Mouse (Mus musculus): ENCODE measurements around the gene Bace1. TPM values are rescaled to one million over a fixed set of nuclear protein-coding genes. Genes with fewer than 3 reads are reported as not detected.

Gene Bace1
- total RNA-seq, 2 experiments from 2014 or later: 0.52 to 1.7 TPM

GRCm38 (mm10) chr9:45861813-45862212, 23.4 kb downstream of the Bace1 start:
- ATAC-seq (replicated peaks; ENCODE audit: low FRiP score, low TSS enrichment, poor library complexity, severe bottlenecking): no peak

GRCm38 (mm10) chr9:45869181-45869580, 30.8 kb downstream of the Bace1 start:
- ATAC-seq (replicated peaks; ENCODE audit: low FRiP score, low TSS enrichment, poor library complexity, severe bottlenecking): no peak

- ATAC-seq (replicated peaks; ENCODE audit: low FRiP score, low TSS enrichment, poor library complexity, severe bottlenecking): no peak
Observed at GRCm38 (mm10) chr9:45870265-45870664, 31.9 kb downstream of the Bace1 start.

GRCm38 (mm10) chr9:45877928-45878327, 39.5 kb downstream of the Bace1 start:
- no peak for ATAC-seq (replicated peaks; ENCODE audit: low FRiP score, low TSS enrichment, poor library complexity, severe bottlenecking)

- ATAC-seq (replicated peaks; ENCODE audit: low FRiP score, low TSS enrichment, poor library complexity, severe bottlenecking): no peak
Observed at GRCm38 (mm10) chr9:45893681-45894080, 55.3 kb downstream of the Bace1 start.

- no peak for ATAC-seq (replicated peaks; ENCODE audit: low FRiP score, low TSS enrichment, poor library complexity, severe bottlenecking)
Observed at GRCm38 (mm10) chr9:45905196-45905595, 66.8 kb downstream of the Bace1 start.

- peak; percentile 14; the same call in 1 of the 2 replicates for ATAC-seq (replicated peaks; ENCODE audit: low FRiP score, low TSS enrichment, poor library complexity, severe bottlenecking)
Observed at GRCm38 (mm10) chr9:45905811-45906237, 67.4 kb downstream of the Bace1 start.

GRCm38 (mm10) chr9:45906355-45907077, 68.1 kb downstream of the Bace1 start, which contains the start of the genes Pcsk7 and Rnf214:
Gene Pcsk7 (plus strand): TSS chr9:45906497.
Gene Rnf214 (minus strand): TSS chr9:45906911.
- ATAC-seq (replicated peaks; ENCODE audit: low FRiP score, low TSS enrichment, poor library complexity, severe bottlenecking): peak; percentile 90

GRCm38 (mm10) chr9:45907078-45907428, 68.7 kb downstream of the Bace1 start:
- peak; percentile 45 for ATAC-seq (replicated peaks; ENCODE audit: low FRiP score, low TSS enrichment, poor library complexity, severe bottlenecking)

- ATAC-seq (replicated peaks; ENCODE audit: low FRiP score, low TSS enrichment, poor library complexity, severe bottlenecking): no peak
Observed at GRCm38 (mm10) chr9:45910995-45911394, 72.6 kb downstream of the Bace1 start.

GRCm38 (mm10) chr9:45911673-45912072, 73.3 kb downstream of the Bace1 start:
- ATAC-seq (replicated peaks; ENCODE audit: low FRiP score, low TSS enrichment, poor library complexity, severe bottlenecking): peak; percentile 60; the same call in 1 of the 2 replicates

Other genes with a start within 250 kb of the Bace1 start
- 15.8 and 30.3 TPM in 2 replicates for gene Cep164, start 9.9 kb upstream of the Bace1 start, total RNA-seq (2014; fragmentation: Nextera tagmentation)
- 10.6 and 11.1 TPM in 2 replicates for gene Cep164, start 9.9 kb upstream of the Bace1 start, total RNA-seq (2017)
- 17.4 and 24.5 TPM in 2 replicates for gene Pcsk7, start 67.9 kb downstream of the Bace1 start, total RNA-seq (2014; fragmentation: Nextera tagmentation)
- 11.9 and 15.8 TPM in 2 replicates for gene Pcsk7, start 67.9 kb downstream of the Bace1 start, total RNA-seq (2017)
- gene Rnf214, start 68.3 kb downstream of the Bace1 start, total RNA-seq (2014; fragmentation: Nextera tagmentation): 34.7 and 48.2 TPM in 2 replicates
- 22.6 and 26.0 TPM in 2 replicates for gene Rnf214, start 68.3 kb downstream of the Bace1 start, total RNA-seq (2017)
- not detected in 2 replicates for gene Tagln, start 97.5 kb downstream of the Bace1 start, total RNA-seq (2014; fragmentation: Nextera tagmentation)
- not detected in 2 replicates for gene Tagln, start 97.5 kb downstream of the Bace1 start, total RNA-seq (2017)
- 45.6 and 50.6 TPM in 2 replicates for gene Sidt2, start 116.7 kb downstream of the Bace1 start, total RNA-seq (2014; fragmentation: Nextera tagmentation)
- 10.8 and 29.2 TPM in 2 replicates for gene Sidt2, start 116.7 kb downstream of the Bace1 start, total RNA-seq (2017)
- gene Pafah1b2, start 174.1 kb downstream of the Bace1 start, total RNA-seq (2014; fragmentation: Nextera tagmentation): 26.5 and 36.8 TPM in 2 replicates
- 111 and 144 TPM in 2 replicates for gene Pafah1b2, start 174.1 kb downstream of the Bace1 start, total RNA-seq (2017)
- 23.8 and 29.0 TPM in 2 replicates for gene Sik3, start 174.2 kb downstream of the Bace1 start, total RNA-seq (2014; fragmentation: Nextera tagmentation)
- gene Sik3, start 174.2 kb downstream of the Bace1 start, total RNA-seq (2017): 15.2 and 16.6 TPM in 2 replicates